Mouse (Mus musculus) CH12.LX (cell line): ENCODE measurements around the gene Micall2. TPM values are rescaled to one million over a fixed set of nuclear protein-coding genes. Genes with fewer than 3 reads are reported as not detected.
A peak's percentile ranks its signal among the peaks of the same experiment; 100 is the strongest.

ENCODE experiments used
- DNase-seq: peaks from one replicate; pipeline ENCODE4 v3.0.0-alpha.2; 2013; ENCODE audit errors: extremely low read depth
- H3K27ac ChIP-seq: 2 replicates; pipeline ENCODE4 v1.5.1; 2012; ENCODE audit warnings: low read depth, mild to moderate bottlenecking, control low read depth, moderate library complexity; ENCODE audit not compliant: insufficient read depth
- H3K27me3 ChIP-seq: replicated peaks from 2 replicates; pipeline ENCODE3; 2012; ENCODE audit warnings: inconsistent platforms
- H3K36me3 ChIP-seq, 2 experiments: replicated peaks in 1 of 2; 2 replicates each; pipeline versions ENCODE3 to v1.6.1; 2012; ENCODE audit warnings: inconsistent platforms in 1 of 2, low read length in 1 of 2, mild to moderate bottlenecking in 1 of 2, mixed read lengths in 1 of 2, moderate library complexity in 1 of 2; ENCODE audit not compliant: control insufficient read depth in 1 of 2, insufficient read depth in 1 of 2
- H3K4me1 ChIP-seq, 2 experiments: 2 replicates each; pipeline ENCODE4 v1.6.1; 2012; ENCODE audit warnings: inconsistent platforms in 1 of 2, moderate library complexity in 1 of 2; ENCODE audit not compliant: insufficient read depth in 2 of 2, control insufficient read depth in 1 of 2
- H3K4me2 ChIP-seq: 2 replicates; pipeline ENCODE4 v1.6.1; 2012; ENCODE audit warnings: low read depth, mild to moderate bottlenecking, control low read depth; ENCODE audit not compliant: poor library complexity, insufficient read depth, severe bottlenecking
- H3K4me3 ChIP-seq, 3 experiments: fragments of 150-350 bp in 1 of 3; sonication (generic) in 1 of 3; replicated peaks in 1 of 3; 2 replicates each; pipeline versions ENCODE3 to v1.5.1; 2011 to 2012; ENCODE audit warnings: low read depth in 2 of 3, low read length in 2 of 3, mild to moderate bottlenecking in 2 of 3, moderate library complexity in 2 of 3, control low read depth in 1 of 3, improper control_type of control experiment in 1 of 3, inconsistent platforms in 1 of 3, mixed read lengths in 1 of 3; ENCODE audit not compliant: poor library complexity in 1 of 3
- H3K79me2 ChIP-seq: replicated peaks from 2 replicates; pipeline ENCODE4 v1.6.1; 2012; ENCODE audit warnings: mild to moderate bottlenecking, moderate library complexity; ENCODE audit not compliant: control insufficient read depth, poor library complexity, insufficient read depth, severe bottlenecking; ENCODE audit errors: extremely low read depth
- H3K9ac ChIP-seq: 2 replicates; pipeline ENCODE4 v1.6.1; 2012; ENCODE audit warnings: low read depth, mild to moderate bottlenecking, control low read depth, moderate library complexity; ENCODE audit not compliant: insufficient read depth
- H3K9me3 ChIP-seq: replicated peaks from 2 replicates; pipeline ENCODE3; 2012; ENCODE audit warnings: low read length, inconsistent platforms, mixed read lengths
- BHLHE40 ChIP-seq: IDR thresholded peaks from 2 replicates; pipeline ENCODE4 v1.6.1; 2011; ENCODE audit warnings: mild to moderate bottlenecking, low read depth, low read length, improper control_type of control experiment
- CHD1 ChIP-seq: IDR thresholded peaks from 2 replicates; pipeline ENCODE4 v1.6.1; 2012; ENCODE audit warnings: low read depth, low read length, improper control_type of control experiment, inconsistent platforms
- CTCF ChIP-seq, 2 experiments: IDR thresholded peaks in 1 of 2; conservative IDR thresholded peaks in 1 of 2; 2 replicates each; pipeline ENCODE4 v1.5.1; 2011 to 2012; ENCODE audit warnings: low read depth in 2 of 2, low read length in 2 of 2, improper control_type of control experiment in 1 of 2, inconsistent platforms in 1 of 2, mild to moderate bottlenecking in 1 of 2, moderate library complexity in 1 of 2
- E2F4 ChIP-seq: IDR thresholded peaks from 2 replicates; pipeline ENCODE4 v1.6.1; 2011; ENCODE audit warnings: low read depth, low read length, improper control_type of control experiment; ENCODE audit not compliant: insufficient replicate concordance
- ELF1 ChIP-seq: IDR thresholded peaks from 2 replicates; pipeline ENCODE4 v1.6.1; 2014; ENCODE audit warnings: low read depth, mild to moderate bottlenecking, inconsistent platforms, low read length, improper control_type of control experiment
- EP300 ChIP-seq: IDR thresholded peaks from 2 replicates; pipeline ENCODE4 v1.6.1; 2011; ENCODE audit warnings: low read length, improper control_type of control experiment
- GABPA ChIP-seq: IDR thresholded peaks from 2 replicates; pipeline ENCODE4 v1.6.1; 2012; ENCODE audit warnings: low read depth, low read length, improper control_type of control experiment, inconsistent platforms; ENCODE audit not compliant: insufficient replicate concordance
- HCFC1 ChIP-seq: IDR thresholded peaks from 2 replicates; pipeline ENCODE4 v1.6.1; 2012; ENCODE audit warnings: low read depth, mild to moderate bottlenecking, inconsistent platforms, low read length, improper control_type of control experiment
- IRF4 ChIP-seq: IDR thresholded peaks from 2 replicates; pipeline ENCODE4 v1.6.1; 2014; ENCODE audit warnings: low read depth, mild to moderate bottlenecking, inconsistent platforms, low read length, improper control_type of control experiment
- JUND ChIP-seq: conservative IDR thresholded peaks from 2 replicates; pipeline ENCODE4 v1.6.1; 2011; ENCODE audit warnings: low read depth, low read length, improper control_type of control experiment
- MAZ ChIP-seq: IDR thresholded peaks from 2 replicates; pipeline ENCODE4 v1.6.1; 2012; ENCODE audit warnings: low read depth, mild to moderate bottlenecking, inconsistent platforms, low read length, improper control_type of control experiment, moderate library complexity
- MEF2A ChIP-seq: IDR thresholded peaks from 2 replicates; pipeline ENCODE4 v1.6.1; 2014; ENCODE audit warnings: low read depth, mild to moderate bottlenecking, inconsistent platforms, low read length, improper control_type of control experiment, borderline replicate concordance
- MXI1 ChIP-seq: IDR thresholded peaks from 2 replicates; pipeline ENCODE4 v1.6.1; 2011; ENCODE audit warnings: mild to moderate bottlenecking, low read depth, low read length, improper control_type of control experiment
- MYC ChIP-seq: IDR thresholded peaks from 2 replicates; pipeline ENCODE4 v1.6.1; 2011; ENCODE audit warnings: low read depth, mild to moderate bottlenecking, improper control_type of control experiment, low read length
- PAX5 ChIP-seq: IDR thresholded peaks from 2 replicates; pipeline ENCODE4 v1.6.1; 2012; ENCODE audit warnings: low read length, inconsistent platforms, mixed read lengths
- POLR2A ChIP-seq: IDR thresholded peaks from 2 replicates; pipeline ENCODE4 v1.6.1; 2011; ENCODE audit warnings: low read depth, mild to moderate bottlenecking, improper control_type of control experiment, low read length
- RCOR1 ChIP-seq: conservative IDR thresholded peaks from 2 replicates; pipeline ENCODE4 v1.6.1; 2012; ENCODE audit warnings: low read depth, mild to moderate bottlenecking, inconsistent platforms, low read length, improper control_type of control experiment
- SMC3 ChIP-seq: IDR thresholded peaks from 2 replicates; pipeline ENCODE4 v1.6.1; 2011; ENCODE audit warnings: low read depth, low read length, improper control_type of control experiment
- TBP ChIP-seq: conservative IDR thresholded peaks from 2 replicates; pipeline ENCODE4 v1.6.1; 2011; ENCODE audit warnings: low read depth, low read length, improper control_type of control experiment
- TCF12 ChIP-seq: IDR thresholded peaks from 2 replicates; pipeline ENCODE4 v1.6.1; 2014; ENCODE audit warnings: low read depth, mild to moderate bottlenecking, inconsistent platforms, low read length, improper control_type of control experiment
- USF1 ChIP-seq: IDR thresholded peaks from 2 replicates; pipeline ENCODE4 v1.6.1; 2014; ENCODE audit warnings: low read depth, mild to moderate bottlenecking, inconsistent platforms, low read length, improper control_type of control experiment
- USF2 ChIP-seq: conservative IDR thresholded peaks from 2 replicates; pipeline ENCODE4 v1.6.1; 2011; ENCODE audit warnings: low read depth, low read length, improper control_type of control experiment
- ZKSCAN1 ChIP-seq: IDR thresholded peaks from 2 replicates; pipeline ENCODE4 v1.6.1; 2012; ENCODE audit warnings: low read depth, inconsistent platforms, low read length, improper control_type of control experiment, borderline replicate concordance
- dilution Hi-C: fragments of 300-500 bp; cut with MboI; formaldehyde crosslinking; loops from 2 replicates; pipeline ENCODE4 v1.14.3; 2020; ENCODE audit warnings: low sequenced_read_pairs; ENCODE audit not compliant: extremely low pct_unique_long_range_greater_than_20kb, extremely low pct_ligation_motif_present
- in situ Hi-C: fragments of 300-500 bp; cut with MboI; formaldehyde crosslinking; loops from 3 replicates; pipeline ENCODE4 v1.14.3; 2019; ENCODE audit warnings: low sequenced_read_pairs, low pct_ligation_motif_present, low pct_unique_long_range_greater_than_20kb, mixed read lengths
- polyA plus RNA-seq: library from polyadenylated mRNA; unstranded; fragments of >175 nt; gene quantifications from 2 replicates; pipeline ENCODE4 v1.2.1, GENCODE M21; 2012; ENCODE audit warnings: low read depth; ENCODE audit not compliant: insufficient read length
- total RNA-seq, 2 experiments: library from RNA; depleted of rRNA; stranded (reverse); fragments of 300-350 nt in 1 of 2; fragments of >200 nt in 1 of 2; gene quantifications; 2 replicates each; pipeline ENCODE4 v1.2.3; 2012 to 2014

The Micall2 gene
- total and polyA plus RNA-seq, 3 experiments, result 1.3 to 3.0 (median 1.7) TPM

DNA sequence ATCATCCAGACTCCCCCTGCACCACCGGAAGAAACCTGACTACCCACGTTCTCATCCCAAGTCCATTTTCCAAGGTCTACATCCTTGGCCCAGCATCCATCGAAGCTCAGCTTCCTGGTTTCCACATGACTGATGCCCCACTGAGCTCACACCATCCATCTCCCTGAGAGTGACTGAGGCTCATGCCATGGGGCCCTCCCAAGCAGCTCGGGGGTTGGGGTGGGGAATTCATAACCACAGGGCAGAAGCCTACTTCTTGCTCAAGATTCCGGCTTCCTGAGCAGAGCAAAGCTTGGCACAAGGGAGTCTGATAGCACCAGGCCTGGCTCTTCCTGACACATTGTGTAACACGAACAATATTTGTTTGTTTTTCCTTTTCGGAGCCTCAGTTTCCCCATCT lies 1.4 kb downstream of the Micall2 start:
- H3K4me2 ChIP-seq, result no peak overlapping the region
- no peaks in the 10 kb centered on the region for H3K36me3 ChIP-seq
- no peaks in the 10 kb centered on the region for H3K27me3 ChIP-seq
- no peak overlapping the region for H3K27ac ChIP-seq
- H3K4me1 ChIP-seq, result peaks cover 28 to 82% of the 10 kb centered on the region in 2 experiments
- H3K4me3 ChIP-seq, result no peak overlapping the region
- no peak overlapping the region for H3K9ac ChIP-seq
- in situ Hi-C loops (no loop called here), dilution Hi-C loops (no loop called here)
- no peak for DNase-seq
- H3K79me2 ChIP-seq, result no peaks in the 10 kb centered on the region
- TF ChIP-seq CHD1, result no peak
- no peak for TF ChIP-seq CTCF (conservative IDR thresholded peaks at IDR 0.05 in 1 of 2, IDR thresholded peaks at IDR 0.05 in 1 of 2; ENCODE audit: low read depth in 2 of 2, low read length in 2 of 2)
- no peak for TF ChIP-seq TCF12
- TF ChIP-seq ELF1, result no peak
- no peak for TF ChIP-seq MAZ
- TF ChIP-seq ZKSCAN1, result no peak
- TF ChIP-seq HCFC1, result no peak
- H3K9me3 ChIP-seq, result no peaks in the 10 kb centered on the region

DNA sequence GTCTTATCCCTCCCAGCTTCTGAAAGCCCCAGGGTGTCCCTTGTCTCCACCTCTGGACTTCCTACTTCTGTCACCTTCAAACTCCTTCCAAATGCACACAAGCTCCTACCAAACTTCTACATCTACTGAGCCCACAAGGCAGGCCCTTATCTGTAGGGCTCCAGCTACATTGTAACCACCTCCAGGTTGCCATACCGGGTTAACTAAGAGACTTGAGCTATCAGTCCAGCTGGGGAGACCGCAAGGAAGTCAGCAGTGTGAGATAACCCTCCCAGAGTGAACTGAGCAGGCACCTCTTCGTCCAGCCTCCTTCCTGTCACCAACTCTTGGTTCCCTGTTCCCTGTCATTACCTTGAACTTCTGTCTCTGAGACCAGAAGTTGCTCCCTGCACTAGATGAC lies 2.1 kb downstream of the Micall2 start:
- Histone ChIP-seq H3K36me3 (no peaks in the 10 kb centered on the region), H3K4me3 (no peak overlapping the region), H3K9ac (no peak overlapping the region), H3K4me1 (peaks cover 30 to 88% of the 10 kb centered on the region in 2 experiments), H3K27me3 (no peaks in the 10 kb centered on the region), H3K9me3 (no peaks in the 10 kb centered on the region), H3K4me2 (no peak overlapping the region), H3K79me2 (no peaks in the 10 kb centered on the region), H3K27ac (no peak overlapping the region)
- DNase-seq, result peak; percentile 51
- dilution Hi-C loops, result no loop called here
- in situ Hi-C loops, result no loop called here
- TF ChIP-seq MYC (no peak), E2F4 (no peak), EP300 (no peak), ELF1 (no peak), PAX5 (no peak), SMC3 (no peak), MEF2A (no peak), GABPA (no peak), MXI1 (no peak), JUND (no peak), USF1 (no peak), TBP (no peak), RCOR1 (no peak), USF2 (no peak), IRF4 (no peak), CTCF (conservative IDR thresholded peaks at IDR 0.05 in 1 of 2, IDR thresholded peaks at IDR 0.05 in 1 of 2; ENCODE audit: low read depth in 2 of 2, low read length in 2 of 2) (no peak), BHLHE40 (no peak), POLR2A (no peak), TCF12 (no peak)
